Mouse (Mus musculus) lung, embryonic 14.5 days (tissue): ENCODE results near the gene Crlf2. TPM values are rescaled to one million over a fixed set of nuclear protein-coding genes. Genes with fewer than 3 reads are reported as not detected.

ENCODE experiments used
- ATAC-seq: fragments of 200-750 bp; cut with Nextera tagmentation; 2 replicates; pipeline ENCODE4 v1.8.0; 2017; ENCODE audit warnings: mild to moderate bottlenecking, moderate TSS enrichment, moderate library complexity; ENCODE audit not compliant: insufficient read depth
- DNase-seq: peaks from one replicate; pipeline ENCODE4 v3.0.0-alpha.2; 2015
- H3K27ac ChIP-seq: fragments of 300-500 bp; sonication (generic); 2 replicates; pipeline ENCODE4 v1.5.1; 2014; ENCODE audit warnings: low read depth, mild to moderate bottlenecking, moderate library complexity
- H3K27me3 ChIP-seq: fragments of 300-500 bp; sonication (generic); 2 replicates; pipeline ENCODE4 v1.6.1; 2014; ENCODE audit warnings: low read length, control low read depth; ENCODE audit not compliant: insufficient read depth
- H3K36me3 ChIP-seq: fragments of 300-500 bp; sonication (generic); 2 replicates; pipeline ENCODE4 v1.6.1; 2014; ENCODE audit warnings: control low read depth; ENCODE audit not compliant: insufficient read depth
- H3K4me1 ChIP-seq: fragments of 300-500 bp; sonication (generic); 2 replicates; pipeline ENCODE4 v1.6.1; 2014; ENCODE audit warnings: antibody characterized with exemption, control low read depth; ENCODE audit not compliant: insufficient read depth
- H3K4me2 ChIP-seq: fragments of 300-500 bp; sonication (generic); 2 replicates; pipeline ENCODE4 v1.6.1; 2014; ENCODE audit warnings: mild to moderate bottlenecking
- H3K4me3 ChIP-seq: fragments of 300-500 bp; sonication (generic); 2 replicates; pipeline ENCODE4 v1.5.1; 2014; ENCODE audit warnings: low read depth, low read length
- H3K9ac ChIP-seq: fragments of 300-500 bp; sonication (generic); 2 replicates; pipeline ENCODE4 v1.6.1; 2014
- H3K9me3 ChIP-seq: fragments of 300-500 bp; sonication (generic); 2 replicates; pipeline ENCODE4 v1.6.1; 2016; ENCODE audit warnings: low read depth, low read length, control low read depth
- CTCF ChIP-seq: IDR thresholded peaks from 2 replicates; pipeline ENCODE4 v1.5.1; 2016; ENCODE audit warnings: antibody characterized with exemption, low read depth
- WGBS: fragments of 180-500 bp; shearing (Covaris S2); extraction: QIAGEN DNeasy Blood & Tissue Kit; methylation state at CpG from one replicate; pipeline ENCODE4 v1.1.7; 2014; 5-methylcytosine and 5-hydroxymethylcytosine counted together
- polyA plus RNA-seq: library from polyadenylated mRNA; unstranded; fragments of >200 nt; fragmentation: Nextera tagmentation; extraction: Ambion mirVana; gene quantifications from 2 replicates; pipeline ENCODE4 v1.2.1, GENCODE M21; 2014

The Crlf2 gene
- polyA plus RNA-seq, 1 experiment from 2014 or later = 10.7 TPM

GRCm38 (mm10) chr5:109547112-109547511 lies 11.7 kb downstream of the Crlf2 start:
- H3K36me3 ChIP-seq = no peaks in the 10 kb centered on the region
- H3K27me3 ChIP-seq = no peaks in the 10 kb centered on the region
- ATAC-seq (no peak), DNase-seq (no peak)
- H3K4me2 ChIP-seq = no peak overlapping the region
- no peak for TF ChIP-seq CTCF
- H3K9ac ChIP-seq = no peak overlapping the region
- no peaks in the 10 kb centered on the region for H3K4me1 ChIP-seq
- no peak overlapping the region for H3K27ac ChIP-seq
- peaks cover 14% of the 10 kb centered on the region for H3K9me3 ChIP-seq
- WGBS = 77% methylated on average over 2 of the region's 2 CpGs
- H3K4me3 ChIP-seq = no peak overlapping the region

- no peaks in the 10 kb centered on the region for H3K4me1 ChIP-seq
- DNase-seq = no peak
- no peaks in the 10 kb centered on the region for H3K27me3 ChIP-seq
- no peaks in the 10 kb centered on the region for H3K36me3 ChIP-seq
- no peaks in the 10 kb centered on the region for H3K9me3 ChIP-seq
- no peak overlapping the region for H3K4me2 ChIP-seq
- no peak overlapping the region for H3K27ac ChIP-seq
- H3K9ac ChIP-seq = no peak overlapping the region
- no peak overlapping the region for H3K4me3 ChIP-seq
- TF ChIP-seq CTCF = no peak
- no peak for ATAC-seq
Observed at GRCm38 (mm10) chr5:109509679-109510078, 49.1 kb downstream of the Crlf2 start.

- peaks cover 4% of the 10 kb centered on the region; the same call in 1 of the 2 replicates for H3K9me3 ChIP-seq
- WGBS = 7% methylated on average over 1 of the region's 1 CpGs
- H3K4me2 ChIP-seq = no peak overlapping the region
- H3K27ac ChIP-seq = no peak overlapping the region
- ATAC-seq = no peak
- no peaks in the 10 kb centered on the region for H3K36me3 ChIP-seq
- H3K4me3 ChIP-seq = no peak overlapping the region
- DNase-seq = peak; percentile 41
- no peaks in the 10 kb centered on the region for H3K4me1 ChIP-seq
- no peaks in the 10 kb centered on the region for H3K27me3 ChIP-seq
- TF ChIP-seq CTCF = peak; percentile 43; the same call in 1 of the 2 replicates
- H3K9ac ChIP-seq = no peak overlapping the region
Observed at GRCm38 (mm10) chr5:109506729-109507128, 52.1 kb downstream of the Crlf2 start.

Other genes starting within 250 kb of the Crlf2 start
- not detected in 2 replicates for gene Vmn2r16, start 228.8 kb downstream of the Crlf2 start, polyA plus RNA-seq
- not detected in 2 replicates for gene Vmn2r17, start 139.3 kb downstream of the Crlf2 start, polyA plus RNA-seq
- gene 5430403G16Rik, start 132.0 kb upstream of the Crlf2 start, polyA plus RNA-seq = 2.6 and 2.9 TPM in 2 replicates
- 9.8 and 11.8 TPM in 2 replicates for gene 4930522L14Rik, start 192.9 kb upstream of the Crlf2 start, polyA plus RNA-seq